Mouse (Mus musculus) MEL (cell line): ENCODE measurements around the gene Atg7.

Source experiments
- CHD2 ChIP-seq: IDR thresholded peaks from 2 replicates; pipeline ENCODE4 v1.6.1; 2011; ENCODE audit warnings: low read length, improper control_type of control experiment
- CTCF ChIP-seq, 3 experiments: IDR thresholded peaks in 2 of 3; conservative IDR thresholded peaks in 1 of 3; 2 replicates each; pipeline ENCODE4 v1.5.1; 2011 to 2012; ENCODE audit warnings: low read length in 3 of 3, low read depth in 2 of 3, mild to moderate bottlenecking in 2 of 3, improper control_type of control experiment in 1 of 3, inconsistent platforms in 1 of 3, mixed read lengths in 1 of 3, moderate library complexity in 1 of 3; ENCODE audit not compliant: control insufficient read depth in 1 of 3, insufficient read depth in 1 of 3, poor library complexity in 1 of 3, severe bottlenecking in 1 of 3
- EP300 ChIP-seq, 2 experiments: IDR thresholded peaks; 2 replicates each; pipeline ENCODE4 v1.6.1; 2011; ENCODE audit warnings: improper control_type of control experiment in 2 of 2, low read length in 2 of 2, low read depth in 1 of 2, mild to moderate bottlenecking in 1 of 2
- HCFC1 ChIP-seq: IDR thresholded peaks from 2 replicates; pipeline ENCODE4 v1.6.1; 2012; ENCODE audit warnings: low read depth, mild to moderate bottlenecking, inconsistent platforms, low read length, improper control_type of control experiment, moderate library complexity
- KAT2A ChIP-seq: conservative IDR thresholded peaks from 2 replicates; pipeline ENCODE4 v1.6.1; 2012; ENCODE audit warnings: low read depth, low read length, improper control_type of control experiment, inconsistent platforms
- MAX ChIP-seq: IDR thresholded peaks from 2 replicates; pipeline ENCODE4 v1.6.1; 2011; ENCODE audit warnings: low read length, improper control_type of control experiment
- MXI1 ChIP-seq: IDR thresholded peaks from 2 replicates; pipeline ENCODE4 v1.6.1; 2011; ENCODE audit warnings: mild to moderate bottlenecking, low read depth, low read length, improper control_type of control experiment
- POLR2A ChIP-seq, 2 experiments: IDR thresholded peaks; 2 replicates each; pipeline ENCODE4 v1.6.1; 2011 to 2012; ENCODE audit warnings: low read length in 2 of 2, mild to moderate bottlenecking in 2 of 2, control low read depth in 1 of 2, improper control_type of control experiment in 1 of 2, low read depth in 1 of 2, moderate library complexity in 1 of 2; ENCODE audit not compliant: control insufficient read depth in 1 of 2, insufficient read depth in 1 of 2, poor library complexity in 1 of 2
- SMC3 ChIP-seq: IDR thresholded peaks from 2 replicates; pipeline ENCODE4 v1.6.1; 2011; ENCODE audit warnings: low read depth, low read length, improper control_type of control experiment
- ZKSCAN1 ChIP-seq: IDR thresholded peaks from 2 replicates; pipeline ENCODE4 v1.6.1; 2012; ENCODE audit warnings: low read depth, mild to moderate bottlenecking, inconsistent platforms, low read length, improper control_type of control experiment, moderate library complexity

DNA sequence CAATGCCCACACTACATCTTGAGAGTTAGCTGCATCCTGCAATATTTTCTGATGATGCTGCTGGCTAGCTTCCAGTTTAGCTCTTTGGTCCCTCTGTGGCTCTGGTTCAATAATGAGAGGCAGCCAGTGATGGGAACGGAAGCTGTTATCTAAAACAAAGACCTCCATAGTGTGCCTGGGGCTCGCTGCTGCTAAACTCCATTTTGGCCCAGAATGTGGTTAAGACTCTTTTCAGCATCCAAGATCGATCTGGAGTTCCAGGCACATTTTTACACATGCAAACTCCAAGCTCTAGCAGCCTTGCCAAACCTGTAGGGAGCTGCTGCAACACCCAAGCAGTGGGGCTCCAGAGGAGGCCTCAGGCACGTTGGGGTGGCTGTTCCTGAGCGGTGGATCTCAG lies 76.2 kb downstream of the Atg7 start:
- TF ChIP-seq HCFC1, result no peak
- TF ChIP-seq CHD2, result no peak
- no peak for TF ChIP-seq EP300 (IDR thresholded peaks at IDR 0.05; ENCODE audit: low read depth in 1 of 2, low read length in 2 of 2)
- TF ChIP-seq ZKSCAN1, result no peak
- no peak for TF ChIP-seq MXI1
- no peak for TF ChIP-seq CTCF (IDR thresholded peaks at IDR 0.05 in 2 of 3, conservative IDR thresholded peaks at IDR 0.05 in 1 of 3; ENCODE audit: control insufficient read depth in 1 of 3, insufficient read depth in 1 of 3, low read depth in 2 of 3, low read length in 3 of 3, poor library complexity in 1 of 3, severe bottlenecking in 1 of 3)
- TF ChIP-seq MAX, result no peak
- no peak for TF ChIP-seq KAT2A
- TF ChIP-seq POLR2A (IDR thresholded peaks at IDR 0.05; ENCODE audit: control insufficient read depth in 1 of 2, insufficient read depth in 1 of 2, low read depth in 1 of 2, low read length in 2 of 2, poor library complexity in 1 of 2), result no peak
- TF ChIP-seq SMC3, result no peak
